In the genomic region with DNA sequence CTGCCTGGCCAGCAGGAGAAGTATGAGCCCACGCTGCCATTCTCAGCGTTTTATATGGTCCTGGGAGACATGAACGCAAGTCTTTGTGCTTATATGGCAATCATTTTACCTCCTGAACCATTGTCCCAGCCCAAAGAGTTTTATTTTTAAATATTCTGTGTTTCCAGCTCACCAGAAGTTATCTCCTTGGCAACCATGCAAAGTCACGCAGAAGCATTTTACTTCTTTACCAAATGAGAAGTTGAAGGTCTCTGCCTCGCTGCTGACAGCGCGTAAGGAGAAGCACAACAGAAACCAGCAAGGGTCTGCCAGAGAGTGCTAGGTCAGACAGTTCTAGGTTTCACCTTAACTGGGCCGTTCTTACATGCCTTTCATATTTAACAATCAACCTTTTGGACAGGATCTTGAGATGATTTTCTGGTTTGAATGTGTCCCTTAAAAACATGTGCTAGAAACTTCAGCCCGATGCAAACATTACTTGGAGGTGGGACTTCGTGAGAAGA, we compare ENCODE assay signal across 19 mouse cellular contexts.
"Had no signal": no experiment of that assay in that cellular context is flagged by ENCODE, and none has a peak within 500 bp of the region (broad histone marks: within the 10 kb centered on the region; RNA-seq: fewer than 3 reads in every experiment).

No protein-coding gene starts in this region.

- ATAC-seq: intestine, postnatal 0 days; liver, postnatal 0 days; lung, postnatal 0 days had no signal

- DNase-seq: kidney, adult 8-10 months; kidney, postnatal 14 days; kidney, postnatal 4 days; left cerebral cortex, postnatal 4 days; liver, postnatal 0 days; lung, embryonic 14.5 days; midbrain, embryonic 14.5 days; right cerebral cortex, adult 18-20 months; thymus, postnatal 25 days had no signal

- H3K9ac ChIP-seq: limb, embryonic 12.5 days; limb, embryonic 15.5 days; liver, embryonic 14.5 days; liver, postnatal 0 days; lung, embryonic 14.5 days; neural tube, embryonic 12.5 days; neural tube, embryonic 15.5 days had no signal

- H3K27ac ChIP-seq: limb, embryonic 12.5 days; limb, embryonic 15.5 days; liver, embryonic 14.5 days; midbrain, embryonic 10.5 days; neural tube, embryonic 12.5 days; neural tube, embryonic 15.5 days had no signal

- H3K4me2 ChIP-seq: limb, embryonic 12.5 days; limb, embryonic 15.5 days; liver, embryonic 11.5 days; lung, embryonic 14.5 days; neural tube, embryonic 12.5 days; neural tube, embryonic 15.5 days had no signal

- H3K27me3 ChIP-seq: limb, embryonic 12.5 days; limb, embryonic 15.5 days; neural tube, embryonic 12.5 days; neural tube, embryonic 15.5 days had no signal

- H3K36me3 ChIP-seq: limb, embryonic 12.5 days; limb, embryonic 15.5 days; midbrain, embryonic 10.5 days; neural tube, embryonic 12.5 days; neural tube, embryonic 15.5 days had no signal

- H3K9me3 ChIP-seq: limb, embryonic 15.5 days; neural tube, embryonic 15.5 days had no signal

- H3K4me3 ChIP-seq: limb, embryonic 12.5 days; limb, embryonic 15.5 days; megakaryocyte, embryonic 14.5 days; midbrain, embryonic 10.5 days; neural tube, embryonic 12.5 days; neural tube, embryonic 15.5 days had no signal
